Mouse (Mus musculus) urinary bladder, postnatal 0 days (tissue): Measurements from ENCODE around the gene Pmpca. TPM values are rescaled to one million over a fixed set of nuclear protein-coding genes. Genes with fewer than 3 reads are reported as not detected.

Experiments used
- polyA plus RNA-seq: library from polyadenylated mRNA; unstranded; fragments of >200 nt; fragmentation: Nextera tagmentation; extraction: Ambion mirVana; gene quantifications from 2 replicates; pipeline ENCODE4 v1.2.1, GENCODE M21; 2015

The Pmpca gene
- 65.7 and 71.1 TPM in 2 replicates for polyA plus RNA-seq

DNA sequence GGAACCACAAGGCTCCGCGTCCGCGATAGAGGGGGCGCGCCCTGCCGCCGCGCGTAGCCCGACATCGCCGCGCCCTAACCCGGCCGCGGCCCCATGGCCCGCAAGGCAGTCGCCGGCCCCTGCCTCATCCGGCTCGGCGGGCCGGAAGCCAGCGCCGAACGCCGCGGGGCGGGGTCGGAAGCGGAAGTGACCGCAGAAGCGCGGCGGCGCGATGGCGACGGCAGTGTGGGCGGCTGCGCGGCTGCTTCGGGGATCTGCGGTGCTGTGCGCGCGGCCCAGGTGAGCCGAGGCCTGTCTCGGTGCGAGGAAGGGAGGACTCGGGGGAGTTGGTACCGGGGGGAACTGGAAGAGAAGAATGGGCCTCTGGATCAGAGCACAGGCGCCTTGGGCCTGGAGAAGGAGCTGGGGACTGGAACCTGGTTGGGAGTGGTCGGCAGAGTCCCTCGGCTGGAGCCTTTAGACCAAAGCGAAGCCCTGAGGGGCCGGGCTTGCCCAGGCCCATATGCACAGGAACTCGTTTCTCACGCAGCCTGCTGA lies at the start of gene Pmpca, which contains the start of gene Entr1:
Pmpca (plus strand) TSS at position 186 of the 537 bp plus-strand sequence.
Entr1 (minus strand) TSS at position 163 of the 537 bp plus-strand sequence.

DNA sequence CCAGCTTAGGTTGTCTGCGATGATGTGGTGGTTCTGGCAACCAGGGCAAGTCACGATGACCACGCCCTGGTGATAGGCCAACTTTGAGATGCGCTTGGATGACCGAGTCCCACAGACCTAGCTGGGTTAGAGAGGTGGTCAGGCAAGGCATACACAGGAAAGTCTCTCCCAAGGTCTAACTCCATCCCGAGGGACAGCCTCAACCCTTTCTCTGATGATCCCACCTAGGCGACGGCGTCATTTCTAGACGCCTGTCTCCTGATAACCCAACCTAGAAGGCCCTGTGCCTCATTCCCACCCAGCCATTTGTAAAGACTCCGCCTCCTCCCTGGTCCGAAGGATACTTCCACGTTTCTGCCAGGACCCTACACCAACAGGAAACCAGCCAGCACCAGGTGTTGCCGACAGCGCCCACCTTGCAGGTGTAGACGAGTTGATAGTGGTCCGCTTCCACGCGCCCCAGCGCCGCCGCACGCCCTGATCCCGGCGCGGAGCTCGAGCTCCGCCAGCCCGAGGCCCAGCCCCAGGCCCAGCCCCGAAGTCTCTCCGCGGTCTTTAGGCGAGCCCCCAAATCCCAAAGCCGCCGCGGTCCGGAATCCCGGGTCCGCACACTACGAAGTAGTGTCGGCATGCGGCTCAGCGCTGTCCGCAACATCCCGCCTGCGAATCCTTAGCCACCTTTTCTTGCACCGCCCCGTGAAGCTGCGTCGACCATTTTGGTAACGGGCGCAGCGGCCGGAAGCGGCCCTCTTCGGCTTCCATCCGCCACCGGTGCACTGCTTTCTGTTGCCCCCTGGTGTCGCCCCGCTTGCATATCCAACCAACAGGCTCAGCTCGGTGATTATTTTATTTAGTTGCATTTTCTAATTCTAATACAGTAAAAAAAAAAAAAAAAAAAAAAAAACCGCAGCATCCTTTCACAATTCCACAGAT lies 37.5 kb upstream of the Pmpca start, which contains the start of gene Dnlz:
Dnlz (minus strand) TSS at position 753 of the 933 bp plus-strand sequence.

DNA sequence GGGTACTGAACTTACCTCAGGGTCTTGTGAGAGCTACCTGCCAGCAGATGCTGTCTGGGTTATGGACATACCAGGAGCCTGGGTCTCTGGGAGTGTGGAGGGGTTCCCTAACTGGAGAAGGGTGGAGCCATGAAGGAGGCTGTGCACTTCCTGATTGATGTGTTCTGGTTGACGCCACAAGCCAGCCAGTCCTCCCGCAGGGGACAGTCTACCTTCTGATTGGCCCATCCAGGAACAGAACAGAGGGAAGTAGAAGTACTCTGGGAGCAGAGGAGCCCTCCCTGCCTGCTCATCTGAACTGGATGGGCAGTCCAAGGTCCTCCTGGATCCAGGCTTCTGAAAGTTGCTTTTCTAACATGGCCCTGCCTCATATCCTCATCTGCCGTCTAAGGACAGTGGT lies 28.4 kb upstream of the Pmpca start, which contains the start of gene Card9:
Card9 (minus strand) TSS at position 147 of the 400 bp plus-strand sequence.

DNA sequence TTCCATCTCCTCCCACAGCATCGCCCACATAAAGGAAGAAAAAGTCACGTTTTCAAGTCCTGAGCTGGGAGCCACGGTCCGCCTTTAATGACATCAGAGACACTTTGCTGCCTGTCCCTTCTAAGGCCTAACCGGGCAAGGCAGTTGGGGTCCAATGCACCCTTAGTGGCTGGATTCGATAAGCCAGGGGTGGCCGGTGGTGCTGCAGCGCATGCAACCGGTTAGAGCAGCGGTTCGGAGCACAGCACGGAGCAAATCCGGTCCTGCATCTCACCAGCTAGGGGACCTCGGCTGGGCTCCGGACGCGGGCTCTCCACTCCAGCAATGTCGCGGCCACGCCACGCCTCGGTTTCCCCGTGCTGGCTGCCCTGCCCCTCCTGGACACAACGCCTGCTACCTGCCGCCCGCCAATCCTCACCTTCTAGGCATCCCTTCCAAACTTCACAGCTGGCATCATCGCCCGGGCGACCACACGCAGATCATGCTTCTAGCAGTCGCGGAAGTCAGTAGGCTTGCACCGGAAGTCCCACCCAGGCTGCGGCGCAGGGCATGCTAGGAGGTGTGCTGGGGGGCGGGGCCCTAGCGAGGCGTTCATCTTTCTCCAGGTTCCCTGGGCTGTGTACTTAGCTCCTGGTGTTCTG lies 8.9 kb upstream of the Pmpca start, which contains the start of gene Snapc4:
Snapc4 (minus strand) TSS at position 523 of the 641 bp plus-strand sequence.

DNA sequence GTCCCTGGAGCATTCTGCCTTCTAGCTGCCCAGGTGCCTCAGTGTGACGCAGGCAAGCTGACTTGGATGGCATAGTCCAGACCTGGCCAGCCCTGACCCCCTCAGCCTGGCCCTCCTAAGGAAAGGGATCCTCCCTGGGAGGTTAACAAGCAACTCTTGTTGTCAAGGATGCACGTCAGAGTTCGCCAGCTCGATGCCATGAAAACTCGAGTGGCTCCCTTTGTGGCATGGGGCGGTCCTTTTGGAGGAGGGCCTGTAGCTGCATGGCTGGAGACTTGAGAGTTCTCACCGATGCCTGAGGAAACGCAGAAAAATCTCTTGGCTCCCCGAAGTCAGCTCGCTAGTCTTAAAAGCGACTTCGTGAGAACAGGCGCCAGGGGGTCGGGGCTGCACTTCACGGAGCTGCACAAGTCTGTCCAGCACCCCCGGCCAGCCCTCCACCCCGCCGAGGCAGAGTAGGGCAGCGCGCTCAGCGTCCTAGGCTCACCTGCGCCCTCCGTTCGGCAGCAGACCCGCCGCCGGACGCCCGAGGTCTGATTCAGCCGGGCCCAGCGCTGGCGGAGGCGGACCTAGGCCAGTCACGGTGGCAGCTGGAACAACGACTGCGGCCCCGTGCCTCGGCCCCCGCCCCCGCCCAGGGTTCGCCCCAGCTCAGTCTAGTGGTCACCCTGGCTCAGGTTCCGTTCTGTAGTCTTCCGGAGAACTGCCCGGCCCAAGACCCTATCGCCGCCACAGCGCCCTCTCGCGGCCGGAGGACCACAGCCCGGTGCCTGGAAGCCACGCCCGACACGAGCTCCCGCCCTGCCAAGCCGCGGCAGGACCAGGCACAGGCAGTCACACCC lies 19.6 kb downstream of the Pmpca start, which contains the start of gene Inpp5e:
Inpp5e (minus strand) TSS at position 689 of the 842 bp plus-strand sequence.

DNA sequence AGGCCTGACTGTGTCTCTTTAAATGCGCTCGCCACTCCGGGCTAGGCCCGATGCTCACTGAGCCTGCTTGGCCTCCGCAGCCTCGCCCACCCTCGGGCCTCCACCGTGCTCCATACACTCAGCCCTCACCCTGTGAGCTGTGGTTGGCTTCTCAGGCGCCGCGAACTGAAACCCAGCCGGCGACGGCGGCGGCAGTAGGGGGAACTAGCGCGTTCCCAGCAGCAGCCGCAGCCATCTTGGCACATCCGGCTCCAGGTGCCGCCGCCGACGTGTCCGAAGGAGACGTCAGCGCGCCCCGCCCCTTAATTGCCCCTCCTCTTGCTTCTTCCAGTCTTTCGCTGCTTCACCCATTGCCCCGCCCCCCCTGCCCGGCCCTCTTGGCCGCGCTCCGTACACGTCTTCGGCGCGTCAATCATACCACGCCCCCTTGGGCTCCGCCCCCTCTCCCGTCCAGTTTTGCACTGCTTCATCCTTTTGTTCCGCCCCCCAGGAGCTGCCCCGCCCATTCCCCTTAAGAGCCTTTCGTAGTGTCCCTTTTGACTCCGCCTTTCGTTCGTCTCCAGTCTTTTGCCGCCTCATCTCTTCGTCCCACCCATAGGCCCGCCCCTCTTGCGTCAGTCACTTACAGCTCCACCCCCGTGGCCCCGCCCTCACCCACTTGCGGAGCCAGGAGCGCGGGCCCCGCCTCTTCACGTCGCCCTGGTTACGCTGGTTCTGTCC lies 56.0 kb downstream of the Pmpca start, which contains the start of gene Sec16a:
Sec16a (minus strand) TSS at position 271 of the 720 bp plus-strand sequence.

Other genes with a start within 250 kb of the Pmpca start
- not detected in 2 replicates for gene Lhx3, start 181.1 kb upstream of the Pmpca start, polyA plus RNA-seq
- gene Qsox2, start 151.8 kb upstream of the Pmpca start, polyA plus RNA-seq = 15.8 and 16.8 TPM in 2 replicates
- gene Ccdc187, start 94.8 kb upstream of the Pmpca start, polyA plus RNA-seq = 0.10 and 0.30 TPM in 2 replicates
- gene Gpsm1, start 73.8 kb upstream of the Pmpca start, polyA plus RNA-seq = 18.5 and 18.7 TPM in 2 replicates
- gene Dnlz, start 37.2 kb upstream of the Pmpca start, polyA plus RNA-seq = 16.4 and 17.4 TPM in 2 replicates
- gene Card9, start 28.4 kb upstream of the Pmpca start, polyA plus RNA-seq = 0.52 and 2.4 TPM in 2 replicates
- 9.9 and 10.2 TPM in 2 replicates for gene Snapc4, start 8.7 kb upstream of the Pmpca start, polyA plus RNA-seq
- gene Entr1, start within 50 bp of the Pmpca start, polyA plus RNA-seq = 61.4 and 68.2 TPM in 2 replicates
- gene Inpp5e, start 19.9 kb downstream of the Pmpca start, polyA plus RNA-seq = 7.9 and 8.8 TPM in 2 replicates
- gene Sec16a, start 55.9 kb downstream of the Pmpca start, polyA plus RNA-seq = 12.1 and 13.2 TPM in 2 replicates
- 5.7 and 5.8 TPM in 2 replicates for gene Notch1, start 127.3 kb downstream of the Pmpca start, polyA plus RNA-seq
- 42.7 and 56.6 TPM in 2 replicates for gene Egfl7, start 190.7 kb downstream of the Pmpca start, polyA plus RNA-seq
- not detected in 2 replicates for gene Gm20532, start 197.3 kb downstream of the Pmpca start, polyA plus RNA-seq
- gene Agpat2, start 215.1 kb downstream of the Pmpca start, polyA plus RNA-seq = 33.3 and 34.1 TPM in 2 replicates
- gene Fam69b, start 239.1 kb downstream of the Pmpca start, polyA plus RNA-seq = 8.2 and 10.3 TPM in 2 replicates